Mouse (Mus musculus): ENCODE data around the gene AW549877.

AW549877 gene

DNA sequence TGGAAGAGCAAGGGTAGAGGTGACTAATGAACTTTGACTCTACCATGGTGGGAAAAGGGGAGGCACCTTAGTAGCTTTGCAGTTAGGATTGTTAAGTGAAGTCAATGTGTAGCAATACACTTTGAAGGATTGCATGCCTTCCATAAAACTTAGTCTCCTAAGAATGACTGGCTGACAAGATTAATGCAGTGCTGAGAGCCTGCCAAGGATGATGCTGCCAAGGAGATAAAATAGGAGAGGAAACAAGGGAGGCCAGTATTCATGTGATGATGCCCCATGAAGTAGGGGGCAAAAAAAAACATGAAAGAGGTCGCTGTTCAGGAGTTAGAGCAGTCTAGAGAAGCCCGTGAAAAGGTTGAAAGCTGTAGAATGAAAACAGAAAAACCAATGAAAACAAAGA lies 10.7 kb downstream of the AW549877 start:
- DNase-seq (ENCODE audit: low read depth, low spot score), result no peak

DNA sequence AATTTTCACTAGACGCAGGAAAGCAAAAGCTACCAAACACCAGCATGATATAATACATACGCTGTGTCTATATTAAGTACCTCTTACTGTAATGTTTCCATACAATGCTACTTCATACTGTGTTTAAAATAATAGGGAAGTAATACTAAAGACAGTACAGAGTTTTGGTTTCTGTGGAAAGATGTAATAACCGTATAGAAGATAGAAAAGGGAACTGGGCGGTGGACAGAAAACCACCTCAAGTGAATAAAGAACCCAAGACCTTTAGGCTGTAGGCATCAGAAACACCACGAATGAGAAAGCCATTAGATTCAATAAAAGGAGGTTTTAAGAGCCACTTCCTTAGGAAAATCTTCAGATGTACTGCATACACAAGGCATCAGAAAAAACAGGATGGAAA lies 12.8 kb downstream of the AW549877 start:
- DNase-seq (ENCODE audit: low read depth, low spot score), result no peak

DNA sequence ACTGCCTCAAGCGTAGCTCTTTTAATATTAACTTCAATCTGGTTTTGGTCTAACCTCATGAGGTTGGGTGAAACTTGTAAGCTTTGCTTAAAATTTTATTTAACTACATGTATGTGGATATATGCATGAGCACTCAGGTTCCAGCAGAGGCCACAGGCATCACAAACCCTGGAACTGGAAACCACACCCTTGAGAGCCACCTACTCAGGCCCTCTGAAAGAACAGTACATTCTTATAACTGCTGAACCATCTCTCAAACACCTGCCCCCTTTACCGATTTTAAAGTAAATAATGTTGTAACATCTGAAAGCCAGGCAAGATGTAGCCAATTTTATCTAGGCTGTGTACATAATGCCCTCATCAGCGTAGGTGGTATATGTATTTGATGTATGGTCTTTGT lies 15.7 kb downstream of the AW549877 start:
- no peak for DNase-seq (ENCODE audit: low read depth, low spot score)

DNA sequence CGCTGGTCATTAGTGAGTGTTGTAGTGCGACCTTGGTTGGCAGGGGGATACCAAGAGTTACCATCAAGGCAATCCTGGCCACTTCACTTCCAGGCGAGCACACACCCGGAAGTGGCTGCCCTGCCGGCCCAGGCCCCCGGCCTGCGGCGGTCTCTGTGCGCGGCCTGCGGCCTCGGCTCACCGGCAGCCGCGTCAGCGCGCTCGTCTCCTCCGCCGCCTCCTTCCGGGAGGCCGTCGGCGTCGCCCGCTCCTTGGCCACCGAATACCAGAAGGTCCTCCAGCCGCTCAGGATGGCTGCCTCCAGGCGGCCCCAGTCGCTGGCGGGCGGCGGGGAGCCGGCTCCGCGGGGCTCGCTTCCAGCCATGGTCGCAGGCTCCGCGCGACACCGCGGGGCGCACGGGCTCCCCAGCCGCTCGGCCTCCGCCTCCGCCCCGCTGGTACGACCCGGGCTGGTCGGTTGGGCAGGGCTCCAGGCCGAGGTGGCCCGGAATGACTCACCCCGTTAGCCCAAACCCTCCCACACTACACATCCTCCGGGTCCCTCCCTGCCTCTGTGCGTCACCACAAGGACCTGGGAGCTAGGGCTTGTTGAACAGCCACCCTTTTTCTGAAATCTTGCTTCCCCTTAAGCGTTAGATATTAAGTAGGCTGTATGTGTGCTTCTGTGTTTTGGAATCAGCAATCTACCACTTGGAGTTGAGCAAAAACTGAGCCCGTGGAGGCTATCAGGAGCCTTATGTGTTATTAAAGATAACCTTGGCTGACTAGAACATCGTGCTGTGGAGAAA lies 16.3 kb downstream of the AW549877 start, which contains the start of gene Fbxo4:
Gene Fbxo4, minus strand, starts transcription at position 513 of the 788 bp plus-strand sequence.
- peak; percentile 26 for DNase-seq (ENCODE audit: low read depth, low spot score)

DNA sequence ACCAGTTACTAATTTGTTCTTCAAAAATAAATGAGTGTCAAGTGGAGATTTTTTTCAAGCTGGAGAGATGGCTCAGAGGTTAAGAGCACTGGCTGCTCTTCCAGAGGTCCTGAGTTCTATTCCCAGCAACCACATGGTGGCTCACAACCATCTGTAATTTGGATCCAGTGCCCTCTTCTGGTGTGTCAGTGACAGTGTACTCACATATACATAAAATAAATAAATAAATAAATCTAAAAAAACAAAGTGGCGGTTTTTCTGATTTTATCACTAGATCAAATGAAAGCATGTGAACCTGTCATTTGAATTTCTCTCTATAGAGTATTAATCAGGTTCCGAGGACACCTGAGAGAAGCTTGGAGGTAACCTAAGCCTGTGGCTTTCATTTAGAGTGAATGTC lies 17.3 kb downstream of the AW549877 start:
- no peak for DNase-seq (ENCODE audit: low read depth, low spot score)

DNA sequence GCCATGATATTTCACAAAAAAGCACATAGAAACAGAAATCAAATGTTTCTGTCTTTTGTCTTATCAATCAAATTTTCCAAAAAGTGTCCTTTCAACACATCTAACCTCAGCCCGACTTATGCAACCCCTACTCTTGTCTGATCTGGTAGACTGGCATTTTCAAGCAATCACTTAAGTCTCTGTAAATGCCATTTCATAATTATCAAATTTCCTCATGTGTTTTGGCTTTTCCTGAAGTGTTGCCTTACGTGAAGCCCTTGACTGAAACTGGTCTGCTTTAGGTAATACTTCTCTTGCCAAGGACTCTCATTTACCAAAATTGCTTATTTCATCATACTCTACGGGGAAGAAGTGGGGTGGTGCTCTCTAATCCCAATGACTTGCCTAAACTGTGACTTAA lies 22.2 kb downstream of the AW549877 start:
- DNase-seq (ENCODE audit: low read depth, low spot score), result no peak

DNA sequence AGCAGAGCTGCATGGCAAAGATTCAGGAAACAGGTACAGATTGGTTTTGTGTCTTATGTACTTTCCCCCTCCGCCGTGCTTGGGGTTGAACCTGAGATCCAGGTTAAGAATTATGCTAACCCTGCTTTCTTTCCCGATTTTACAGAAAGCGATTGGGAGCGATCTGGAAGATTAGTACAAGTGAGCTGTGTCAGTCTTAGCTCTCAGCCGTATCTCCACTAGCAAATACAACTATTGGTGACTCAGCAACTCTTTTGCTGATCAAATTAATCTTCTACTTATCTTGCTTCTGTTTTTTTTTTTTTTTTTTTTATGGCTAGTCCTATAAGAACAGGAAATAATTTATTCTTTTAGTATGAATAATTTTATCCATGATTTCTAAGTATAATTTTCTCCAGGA lies 25.4 kb downstream of the AW549877 start:
- no peak for DNase-seq (ENCODE audit: low read depth, low spot score)

DNA sequence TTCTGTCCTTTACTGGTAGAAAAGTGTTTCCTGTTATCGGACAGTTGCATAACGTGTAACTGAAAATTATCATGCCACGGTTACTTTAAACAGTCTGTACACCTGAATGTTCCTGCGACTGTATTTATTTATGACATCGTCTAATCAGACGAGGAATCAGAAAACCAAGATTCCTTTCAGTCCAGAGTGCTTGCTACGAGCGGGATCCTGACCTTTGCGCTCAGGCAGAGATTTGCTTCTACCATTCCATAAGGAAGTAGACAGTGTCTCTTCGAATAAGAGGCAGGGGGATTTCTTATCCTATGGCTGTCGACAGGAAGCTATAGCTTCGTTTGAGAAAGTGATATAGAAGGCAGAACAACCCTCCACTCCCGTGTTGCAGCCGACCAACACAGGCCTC lies 25.8 kb downstream of the AW549877 start:
- DNase-seq (ENCODE audit: low read depth, low spot score), result no peak

DNA sequence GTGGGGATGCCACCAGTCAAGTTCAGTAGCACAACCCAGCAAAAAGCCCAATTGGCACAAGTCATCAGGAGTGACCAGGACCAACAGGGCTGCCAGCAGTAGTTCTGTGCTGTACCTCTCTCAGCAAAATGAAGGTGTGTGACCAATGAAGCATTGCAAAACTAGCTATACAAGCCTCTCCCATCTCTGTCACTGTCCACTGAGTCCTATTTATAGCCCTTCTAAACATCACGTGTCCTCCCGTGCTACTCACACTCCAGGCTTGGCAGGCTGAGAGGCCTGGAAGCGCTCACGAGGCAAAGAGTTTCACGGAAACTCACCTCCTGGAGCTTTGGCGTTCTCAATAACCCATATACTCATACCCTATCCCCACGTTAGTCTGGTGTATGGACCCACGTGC lies 33.3 kb downstream of the AW549877 start:
- no peak for DNase-seq (ENCODE audit: low read depth, low spot score)

DNA sequence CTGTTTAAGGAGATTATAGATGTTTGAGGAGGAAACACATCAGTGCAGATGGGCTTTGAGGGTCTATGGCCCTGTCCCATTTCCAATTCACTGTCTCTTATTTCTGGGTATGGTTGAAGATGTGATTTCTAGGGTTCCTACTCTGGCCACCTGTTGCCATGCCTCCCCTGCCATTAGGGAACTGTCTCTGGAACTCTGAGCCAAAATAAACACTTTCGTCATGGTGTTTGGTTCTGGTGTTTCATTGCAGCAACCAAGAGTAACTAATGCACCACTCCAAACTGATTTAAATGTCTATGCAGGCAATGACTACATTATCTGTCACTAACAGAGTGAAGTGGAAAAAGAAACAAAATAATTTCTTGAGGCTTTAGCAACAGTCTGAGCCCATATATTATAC lies 35.5 kb downstream of the AW549877 start:
- DNase-seq (ENCODE audit: low read depth, low spot score), result no peak

DNA sequence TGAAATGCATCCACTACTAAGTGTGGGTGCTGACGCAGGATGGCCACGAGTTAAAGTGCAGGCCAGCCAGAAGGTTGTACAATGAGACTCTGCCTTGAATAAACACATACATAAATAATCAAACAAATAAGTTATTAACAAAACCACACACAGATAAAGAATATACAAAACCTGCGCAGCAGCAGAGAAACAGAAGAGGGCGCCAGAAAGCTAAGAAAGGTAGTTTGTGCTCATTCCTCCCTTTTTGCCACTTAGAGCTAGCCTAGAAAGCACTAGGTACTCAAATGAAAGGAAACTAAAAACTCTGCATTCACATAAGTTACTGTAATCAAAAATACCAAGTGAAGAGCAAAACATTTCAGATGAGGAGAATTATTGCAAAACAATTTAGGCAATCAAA lies 37.6 kb downstream of the AW549877 start:
- DNase-seq (ENCODE audit: low read depth, low spot score), result no peak

DNA sequence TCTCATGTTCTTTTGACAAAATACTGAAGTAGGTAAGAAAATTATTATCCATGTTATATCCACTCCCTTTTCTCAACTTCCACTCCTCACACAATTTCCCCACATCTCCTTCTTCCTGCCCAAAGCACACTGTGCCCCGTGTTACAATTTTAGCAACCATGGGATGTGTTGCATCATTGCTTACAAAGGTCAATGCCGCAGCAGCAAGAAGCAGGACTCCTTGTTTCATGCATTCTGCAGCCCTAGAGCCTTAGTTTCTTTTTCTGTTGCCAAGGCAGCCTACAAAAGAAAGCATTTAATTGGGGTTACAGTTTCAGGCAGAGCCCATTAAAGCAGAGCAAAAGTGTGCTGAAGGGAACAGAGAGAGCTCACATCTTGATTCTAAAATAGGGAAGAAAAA lies 40.6 kb downstream of the AW549877 start:
- DNase-seq (ENCODE audit: low read depth, low spot score), result no peak

DNA sequence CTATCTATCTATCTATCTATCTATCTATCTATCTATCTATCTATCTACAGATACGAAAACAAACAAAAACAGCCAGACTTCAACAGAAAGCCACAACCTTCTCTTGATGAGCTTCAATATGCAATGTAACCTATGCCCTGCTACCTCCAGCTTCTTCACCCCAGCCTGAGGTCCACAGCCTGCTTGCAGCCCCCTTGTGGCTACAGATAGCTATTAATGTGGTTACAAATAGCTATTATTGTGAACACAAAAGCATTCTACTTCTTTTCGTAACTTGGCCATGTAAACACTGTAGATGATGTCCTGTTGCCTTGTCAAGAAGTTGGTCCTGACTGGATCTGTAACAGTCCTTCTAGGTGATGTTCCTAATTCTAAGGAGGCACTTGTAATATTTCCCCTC lies 57.4 kb downstream of the AW549877 start:
- DNase-seq (ENCODE audit: low read depth, low spot score), result no peak

DNA sequence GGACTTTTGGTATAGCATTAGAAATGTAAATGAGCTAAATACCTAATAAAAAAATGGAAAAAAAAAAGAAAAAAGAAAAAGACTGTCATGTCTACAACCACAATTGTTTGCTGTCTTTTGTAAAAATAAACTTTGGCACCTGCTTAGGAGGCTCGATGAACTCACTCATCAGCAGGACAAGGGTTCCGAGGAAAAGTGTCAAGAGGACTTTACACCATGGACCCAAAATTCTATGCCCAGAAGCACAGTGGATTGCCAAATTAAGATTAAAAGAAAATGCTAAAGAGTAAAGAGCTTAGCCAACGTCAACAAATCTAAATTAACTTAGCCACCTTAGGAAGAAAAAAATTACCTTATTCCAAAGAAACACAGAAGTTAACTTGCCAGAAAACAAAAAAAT lies 59.5 kb downstream of the AW549877 start:
- no peak for DNase-seq (ENCODE audit: low read depth, low spot score)

DNA sequence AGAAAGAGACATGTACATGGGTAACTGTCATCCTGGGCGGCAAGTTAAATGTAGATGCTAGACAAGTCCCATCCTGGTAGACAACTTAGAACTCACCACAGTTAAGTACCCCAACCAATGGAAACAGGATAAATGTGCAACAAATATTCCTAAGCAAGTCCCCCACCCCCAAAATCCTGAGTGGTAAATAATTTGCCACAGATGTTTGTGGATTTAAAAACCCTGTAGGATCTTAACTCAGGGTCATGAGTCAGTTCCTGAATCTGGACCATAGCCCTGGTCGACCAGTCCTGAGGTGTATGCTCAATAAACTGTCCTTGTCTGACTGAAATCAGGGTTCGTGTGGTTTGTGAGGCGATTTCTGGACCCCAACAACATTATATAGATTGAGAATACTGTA lies 62.1 kb downstream of the AW549877 start:
- DNase-seq (ENCODE audit: low read depth, low spot score), result no peak

Data from WW6 (cell line).